Mouse (Mus musculus) liver, postnatal 0 days (tissue): Measurements from ENCODE around the gene Mgat4a.

Experiments
- CTCF ChIP-seq: sonication (generic); IDR thresholded peaks from 2 replicates; pipeline ENCODE4 v1.5.1; 2016; ENCODE audit warnings: antibody characterized with exemption, low read depth
- EP300 ChIP-seq: IDR thresholded peaks from 2 replicates; pipeline ENCODE4 v1.6.1; 2016; ENCODE audit warnings: antibody characterized with exemption, low read depth, mild to moderate bottlenecking

GRCm38 (mm10) chr1:37566344-37566743 is 25.5 kb upstream of the Mgat4a start:
- TF ChIP-seq CTCF (no peak), EP300 (no peak)
